Mouse (Mus musculus): ENCODE measurements at regions not wholly inside any gene's neighbourhood (a gene's known extent, or its start where the extent isn't known, plus 50 kb on each side); places are given as distances from the start of the nearest gene placed in this dataset.

GRCm38 (mm10) chr16:50759979-50760378 lies 169.0 kb upstream of the Ccdc54 start:
- ATAC-seq = no peak
- Histone ChIP-seq H3K36me3 (ENCODE audit: poor library complexity, severe bottlenecking) (no peaks in the 10 kb centered on the region), H3K4me1 (no peaks in the 10 kb centered on the region), H3K9ac (no peak overlapping the region), H3K27ac (no peak overlapping the region), H3K4me3 (no peak overlapping the region), H3K27me3 (no peaks in the 10 kb centered on the region), H3K9me3 (replicated peaks) (no peaks in the 10 kb centered on the region; the same call in 1 of the 2 replicates), H3K4me2 (no peak overlapping the region)
- 83% methylated on average over 5 of the region's 5 CpGs for WGBS

DNA sequence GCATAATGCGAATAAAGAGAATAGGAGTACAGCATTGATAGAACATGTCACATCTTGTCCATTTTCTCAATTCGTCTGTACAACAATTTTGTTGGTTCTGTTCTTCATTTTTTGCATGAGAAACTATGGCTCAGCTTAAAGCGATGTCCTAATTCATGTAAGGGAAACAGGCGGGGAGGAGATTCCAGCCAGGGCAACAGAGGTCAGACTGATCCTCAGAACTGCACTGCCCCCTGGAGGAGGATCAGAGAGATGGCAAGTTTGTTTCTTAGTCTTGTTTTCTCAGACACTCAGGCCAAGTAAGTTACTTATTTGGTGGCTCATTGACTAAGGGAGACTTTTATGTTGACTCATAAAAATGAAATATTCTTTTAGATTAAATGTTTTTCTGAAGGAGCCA lies 165.7 kb upstream of the Ccdc54 start:
- Histone ChIP-seq H3K4me1 (0 out of 2 replicates have a peak, but pooled peaks cover 4% of the 10 kb centered on the region), H3K27ac (no peak overlapping the region), H3K4me2 (no peak overlapping the region), H3K36me3 (ENCODE audit: poor library complexity, severe bottlenecking) (no peaks in the 10 kb centered on the region), H3K9me3 (replicated peaks) (no peaks in the 10 kb centered on the region), H3K4me3 (no peak overlapping the region), H3K9ac (no peak overlapping the region), H3K27me3 (no peaks in the 10 kb centered on the region)
- ATAC-seq = no peak
- WGBS = 46% methylated on average over 4 of the region's 4 CpGs

GRCm38 (mm10) chr16:50753612-50754389 lies 162.8 kb upstream of the Ccdc54 start:
- Histone ChIP-seq H3K9ac (no peak overlapping the region), H3K4me3 (no peak overlapping the region)

DNA sequence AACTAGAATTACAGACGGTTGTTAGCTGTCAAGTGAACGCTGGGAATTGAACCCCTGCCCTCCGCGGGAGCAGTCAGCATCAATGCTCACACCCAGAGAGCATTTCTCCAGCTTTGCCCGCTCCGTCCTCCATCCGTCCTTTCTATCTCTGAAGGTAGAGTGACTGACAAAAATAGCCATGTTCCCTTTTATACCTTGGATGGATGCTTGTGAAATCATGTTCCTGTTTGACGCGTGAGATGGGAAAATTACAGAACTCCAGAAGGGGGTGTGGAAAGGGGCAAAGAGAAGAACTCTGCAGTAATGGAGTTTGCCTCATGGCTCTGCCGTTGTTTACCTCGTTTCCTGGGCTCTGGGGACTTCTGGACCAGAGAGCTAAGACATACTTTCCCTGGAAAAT lies 162.1 kb upstream of the Ccdc54 start:
- ATAC-seq = no peak
- Histone ChIP-seq H3K4me3 (no peak overlapping the region), H3K9ac (no peak overlapping the region), H3K36me3 (ENCODE audit: poor library complexity, severe bottlenecking) (no peaks in the 10 kb centered on the region), H3K27ac (no peak overlapping the region), H3K4me2 (no peak overlapping the region), H3K4me1 (0 out of 2 replicates have a peak, but pooled peaks cover 4% of the 10 kb centered on the region), H3K27me3 (no peaks in the 10 kb centered on the region), H3K9me3 (replicated peaks) (no peaks in the 10 kb centered on the region)
- WGBS = 88% methylated on average over 11 of the region's 11 CpGs

More at GRCm38 (mm10) chr16:50753612-50754389, 162.8 kb upstream of the Ccdc54 start:
- H3K9me3 ChIP-seq (replicated peaks) = no peaks in the 10 kb centered on the region
- no peak overlapping the region for H3K27ac ChIP-seq
- no peak overlapping the region for H3K4me2 ChIP-seq
- no peaks in the 10 kb centered on the region for H3K27me3 ChIP-seq
- no peak for ATAC-seq
- H3K4me1 ChIP-seq = 0 out of 2 replicates have a peak, but pooled peaks cover 4% of the 10 kb centered on the region
- WGBS = 14% methylated on average over 3 of the region's 3 CpGs
- no peaks in the 10 kb centered on the region for H3K36me3 ChIP-seq (ENCODE audit: poor library complexity, severe bottlenecking)

DNA sequence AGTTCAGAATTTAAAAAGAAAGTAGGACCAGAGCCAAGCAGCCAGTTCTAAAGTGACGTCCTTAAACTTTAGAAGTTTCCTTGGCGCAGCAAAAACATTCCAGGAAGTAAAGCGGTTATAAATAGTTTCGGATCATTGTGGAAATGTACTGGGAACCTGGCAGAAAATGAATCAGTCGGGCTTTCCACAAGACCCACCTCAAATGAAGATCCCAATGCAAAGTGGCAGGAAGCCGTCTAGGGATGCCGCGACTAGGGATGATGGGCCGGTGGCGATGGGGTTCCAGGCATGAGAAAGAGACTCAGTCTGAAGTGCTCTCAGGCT lies 161.3 kb upstream of the Ccdc54 start:
- no peak for ATAC-seq
- no peaks in the 10 kb centered on the region for H3K9me3 ChIP-seq (replicated peaks)
- no peak overlapping the region for H3K27ac ChIP-seq
- no peaks in the 10 kb centered on the region for H3K27me3 ChIP-seq
- 89% methylated on average over 10 of the region's 10 CpGs for WGBS
- H3K4me2 ChIP-seq = no peak overlapping the region
- H3K4me3 ChIP-seq = no peak overlapping the region
- no peaks in the 10 kb centered on the region for H3K36me3 ChIP-seq (ENCODE audit: poor library complexity, severe bottlenecking)
- no peak overlapping the region for H3K9ac ChIP-seq
- H3K4me1 ChIP-seq = 0 out of 2 replicates have a peak, but pooled peaks cover 4% of the 10 kb centered on the region

DNA sequence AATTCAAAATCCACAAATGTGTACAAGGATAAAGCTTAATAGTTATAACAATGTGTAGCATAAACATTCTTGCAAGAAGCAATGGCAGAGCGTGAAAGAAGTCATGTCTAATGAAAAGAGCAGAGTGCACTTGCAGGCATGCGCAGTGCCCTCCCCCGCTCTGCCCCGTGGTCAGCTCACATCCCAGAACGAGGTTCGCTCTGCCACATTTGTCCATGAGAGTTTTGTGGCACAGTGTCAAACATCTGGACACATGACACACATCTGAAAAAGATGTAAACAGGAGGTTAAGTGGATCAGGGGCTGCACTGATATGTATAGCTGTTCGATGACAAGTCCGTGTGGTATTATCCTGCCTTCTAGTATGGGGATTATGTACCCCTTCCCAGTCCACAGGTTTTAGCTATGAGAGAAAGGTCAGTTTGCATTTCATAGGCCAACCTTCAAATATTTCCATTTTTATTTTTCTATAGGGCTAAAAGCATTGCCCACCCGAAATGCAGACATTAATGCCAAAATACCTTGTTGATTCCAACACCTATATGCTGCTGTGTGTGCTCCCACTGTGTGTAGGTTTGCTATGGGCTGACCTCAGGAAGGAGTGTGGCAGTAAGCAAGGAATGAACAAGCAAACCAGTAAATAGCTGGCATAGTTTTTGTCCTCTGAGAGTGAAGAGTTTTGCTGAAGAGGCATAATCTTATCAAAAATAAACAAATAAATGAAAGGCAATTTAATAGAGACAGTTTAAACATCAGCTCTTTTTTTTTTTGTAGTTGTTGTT lies 160.7 kb upstream of the Ccdc54 start:
- no peak for ATAC-seq
- 84% methylated on average over 9 of the region's 9 CpGs for WGBS
- no peaks in the 10 kb centered on the region for H3K36me3 ChIP-seq (ENCODE audit: poor library complexity, severe bottlenecking)

GRCm38 (mm10) chr16:50747698-50748097 lies 156.7 kb upstream of the Ccdc54 start:
- WGBS = 94% methylated on average over 5 of the region's 5 CpGs
- ATAC-seq = no peak
- Histone ChIP-seq H3K4me2 (no peak overlapping the region), H3K4me3 (no peak overlapping the region), H3K4me1 (no peaks in the 10 kb centered on the region), H3K27ac (no peak overlapping the region), H3K27me3 (no peaks in the 10 kb centered on the region), H3K9ac (no peak overlapping the region), H3K36me3 (ENCODE audit: poor library complexity, severe bottlenecking) (no peaks in the 10 kb centered on the region), H3K9me3 (replicated peaks) (no peaks in the 10 kb centered on the region)

More for the DNA sequence above, 160.7 kb upstream of the Ccdc54 start:
- Histone ChIP-seq H3K9me3 (replicated peaks) (no peaks in the 10 kb centered on the region), H3K9ac (no peak overlapping the region), H3K4me1 (0 out of 2 replicates have a peak, but pooled peaks cover 4% of the 10 kb centered on the region), H3K4me3 (no peak overlapping the region), H3K27ac (no peak overlapping the region), H3K4me2 (no peak overlapping the region), H3K27me3 (no peaks in the 10 kb centered on the region)

DNA sequence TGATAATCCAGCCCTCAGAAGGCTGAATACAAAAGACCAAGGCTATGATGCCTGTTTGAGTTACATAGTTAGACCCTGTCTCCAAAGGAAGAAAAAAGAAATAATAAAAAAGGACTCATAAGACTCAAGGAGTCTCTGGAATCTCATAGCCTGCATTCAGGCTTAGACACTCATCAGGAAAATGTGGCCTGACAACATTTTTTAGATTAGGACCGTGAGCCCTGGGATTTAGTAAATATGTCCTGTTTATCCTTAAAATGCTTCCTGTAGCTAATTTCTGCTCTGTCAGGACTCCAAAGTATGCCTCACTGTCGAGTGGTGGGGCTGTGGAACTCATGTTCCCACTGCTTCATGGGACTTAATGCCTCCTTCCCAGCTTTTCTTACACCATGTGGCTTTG lies 154.8 kb upstream of the Ccdc54 start:
- no peak overlapping the region for H3K4me3 ChIP-seq
- H3K27me3 ChIP-seq = no peaks in the 10 kb centered on the region
- WGBS = 76% methylated on average over 2 of the region's 2 CpGs
- no peaks in the 10 kb centered on the region for H3K4me1 ChIP-seq
- no peak overlapping the region for H3K27ac ChIP-seq
- no peaks in the 10 kb centered on the region for H3K36me3 ChIP-seq (ENCODE audit: poor library complexity, severe bottlenecking)
- H3K9me3 ChIP-seq (replicated peaks) = no peaks in the 10 kb centered on the region
- H3K9ac ChIP-seq = no peak overlapping the region
- no peak for ATAC-seq
- H3K4me2 ChIP-seq = no peak overlapping the region

- Histone ChIP-seq H3K27ac (no peak overlapping the region), H3K9me3 (replicated peaks) (no peaks in the 10 kb centered on the region), H3K9ac (peak overlapping the region; percentile 40), H3K4me3 (peak overlapping the region; percentile 39), H3K4me2 (peak overlapping the region; percentile 64), H3K27me3 (0 out of 2 replicates have a peak, but pooled peaks cover 2% of the 10 kb centered on the region), H3K36me3 (ENCODE audit: poor library complexity, severe bottlenecking) (no peaks in the 10 kb centered on the region), H3K4me1 (peaks cover 12% of the 10 kb centered on the region)
- WGBS = 29% methylated on average over 10 of the region's 10 CpGs
- peak; percentile 5; the same call in 1 of the 2 replicates for ATAC-seq
These were observed 146.5 kb upstream of the Ccdc54 start for GRCm38 (mm10) chr16:50737396-50737843.

DNA sequence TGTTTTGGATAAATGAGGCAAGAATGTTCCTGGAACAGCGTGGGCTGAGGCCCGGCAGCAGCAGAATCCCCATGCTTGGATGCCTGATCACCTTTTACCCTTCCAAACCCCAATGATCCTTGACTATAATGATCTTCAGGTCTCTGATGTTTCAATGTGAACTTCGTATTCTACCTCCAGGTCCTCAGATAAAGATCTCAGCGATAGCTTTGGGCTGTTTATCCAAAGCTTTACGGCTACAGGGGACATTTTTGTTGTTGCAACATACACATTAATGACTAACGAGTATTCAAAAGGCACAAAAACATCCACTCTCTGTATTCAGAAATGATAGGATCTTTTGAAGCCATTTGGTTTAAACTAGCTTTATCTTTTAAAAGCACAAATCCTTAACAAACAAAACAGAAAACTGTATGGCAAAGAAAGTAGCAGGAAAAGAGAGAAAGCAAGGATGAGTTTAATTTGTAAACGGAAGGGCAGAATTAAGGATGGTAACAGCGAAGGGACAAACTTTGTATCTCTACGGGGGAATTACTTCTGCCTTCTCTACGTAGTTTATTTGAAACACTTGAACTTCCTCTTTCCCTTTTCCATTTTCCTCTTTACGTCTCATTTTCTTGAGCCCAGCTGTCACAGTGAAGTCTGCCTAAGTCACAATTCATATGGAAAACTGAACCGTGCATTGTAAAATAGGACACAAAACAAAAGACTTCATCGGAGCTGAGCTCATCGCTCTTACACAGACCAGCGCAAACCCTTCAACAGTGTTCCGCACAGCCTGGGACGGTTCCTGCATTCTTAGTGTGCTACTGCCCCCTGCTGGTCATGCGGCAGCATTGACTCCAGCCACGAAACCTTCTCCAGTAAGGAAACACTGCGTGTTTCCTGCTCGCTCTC lies 145.4 kb upstream of the Ccdc54 start:
- Histone ChIP-seq H3K36me3 (ENCODE audit: poor library complexity, severe bottlenecking) (no peaks in the 10 kb centered on the region), H3K9me3 (replicated peaks) (no peaks in the 10 kb centered on the region), H3K27ac (no peak overlapping the region), H3K4me1 (peaks cover 18% of the 10 kb centered on the region), H3K4me3 (peak overlapping the region; percentile 39), H3K4me2 (peak overlapping the region; percentile 64), H3K9ac (peak overlapping the region; percentile 45), H3K27me3 (0 out of 2 replicates have a peak, but pooled peaks cover 3% of the 10 kb centered on the region)
- WGBS = 8% methylated on average over 21 of the region's 21 CpGs
- ATAC-seq = peak; percentile 88

- ATAC-seq = no peak
- WGBS = 92% methylated on average over 3 of the region's 3 CpGs
These were observed 142.4 kb upstream of the Ccdc54 start for GRCm38 (mm10) chr16:50733359-50733758.

More at GRCm38 (mm10) chr16:50733359-50733758, 142.4 kb upstream of the Ccdc54 start:
- H3K27ac ChIP-seq = no peak overlapping the region
- no peak overlapping the region for H3K9ac ChIP-seq
- H3K36me3 ChIP-seq (ENCODE audit: poor library complexity, severe bottlenecking) = no peaks in the 10 kb centered on the region
- no peak overlapping the region for H3K4me2 ChIP-seq
- peaks cover 20% of the 10 kb centered on the region for H3K4me1 ChIP-seq
- H3K9me3 ChIP-seq (replicated peaks) = no peaks in the 10 kb centered on the region
- no peak overlapping the region for H3K4me3 ChIP-seq
- H3K27me3 ChIP-seq = 0 out of 2 replicates have a peak, but pooled peaks cover 5% of the 10 kb centered on the region
